Mouse (Mus musculus): ENCODE measurements around the gene Mcur1.

The Mcur1 gene

DNA sequence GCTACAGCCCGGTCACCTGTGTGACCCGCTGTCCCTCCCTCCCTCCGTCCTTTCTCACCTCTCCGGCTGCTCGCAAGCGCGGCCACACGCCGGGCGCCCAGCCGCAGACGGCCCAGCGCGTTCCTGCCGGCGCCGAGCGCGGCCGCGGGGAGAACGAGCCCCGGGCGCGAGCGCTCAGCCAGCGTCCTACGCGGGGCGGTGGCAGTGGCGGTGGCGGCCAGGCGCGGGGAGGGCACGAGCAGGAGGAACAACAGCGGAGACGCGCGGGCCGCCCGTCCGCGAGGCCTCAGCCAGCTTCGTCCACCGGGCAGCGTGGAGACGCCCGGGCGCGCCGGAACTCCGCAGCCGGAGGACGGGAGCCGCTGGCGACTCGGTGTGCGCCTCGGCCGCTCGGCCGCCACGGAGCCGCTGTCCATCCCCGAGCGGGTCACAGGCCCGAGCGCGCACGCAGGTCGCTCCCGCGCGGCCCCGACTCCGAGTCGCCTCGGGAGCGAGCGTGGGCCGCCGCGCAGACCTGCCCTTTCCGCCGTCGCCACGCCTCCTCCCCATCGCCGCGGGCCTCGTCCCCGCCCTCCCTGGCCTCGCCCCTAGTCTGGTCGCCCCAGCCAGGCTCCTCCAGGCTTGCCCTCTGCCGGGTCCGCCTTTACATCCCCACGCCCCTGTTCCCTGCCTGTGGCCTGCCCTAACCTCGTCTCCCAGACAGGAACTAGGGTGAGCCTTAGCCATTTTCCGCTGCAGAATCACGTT is at the start of gene Mcur1:
Gene Mcur1, minus strand, starts transcription at position 481 of the 747 bp plus-strand sequence.
- DNase-seq (ENCODE audit: low spot score): peak; percentile 95

DNA sequence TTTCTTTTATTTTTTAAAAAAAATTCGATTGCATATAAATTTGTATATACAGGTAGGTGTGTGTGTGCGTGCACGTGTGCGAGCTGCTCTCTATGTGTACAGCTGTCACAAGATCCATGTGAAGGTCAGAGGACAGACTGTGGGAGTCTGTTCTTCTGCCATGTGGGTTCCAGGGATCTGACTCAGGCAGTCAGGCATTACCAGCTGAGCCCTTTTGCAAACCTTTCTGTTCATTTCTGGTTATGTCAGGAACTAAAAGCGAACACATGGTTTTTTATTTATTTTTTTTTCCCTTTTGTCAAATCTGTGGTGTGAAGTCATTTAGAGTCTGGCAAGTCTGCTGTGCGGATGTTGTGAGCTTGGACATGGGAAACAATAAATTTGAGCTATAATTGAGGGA is 48.9 kb upstream of the Mcur1 start:
- DNase-seq (ENCODE audit: low spot score): no peak

DNA sequence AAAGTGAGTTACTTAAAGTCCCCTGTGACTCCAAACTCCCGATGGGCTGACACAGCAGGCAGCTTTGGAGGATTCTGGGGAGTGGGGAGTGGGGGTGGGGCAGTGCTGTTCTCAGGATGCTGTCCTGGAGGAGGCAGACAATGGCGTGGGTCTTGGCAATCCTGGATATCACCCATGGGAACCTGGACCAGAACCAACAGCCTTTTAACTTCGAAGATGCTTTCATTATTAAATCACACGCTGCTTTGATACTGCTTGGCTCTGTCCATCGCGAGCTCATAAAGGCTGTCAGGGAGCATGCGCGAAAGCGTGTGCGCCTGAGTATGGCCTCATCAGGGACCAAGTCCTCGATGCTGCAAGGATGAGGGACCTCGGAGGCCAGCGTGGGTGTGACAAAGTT is 43.1 kb upstream of the Mcur1 start:
- no peak for DNase-seq (ENCODE audit: low spot score)

DNA sequence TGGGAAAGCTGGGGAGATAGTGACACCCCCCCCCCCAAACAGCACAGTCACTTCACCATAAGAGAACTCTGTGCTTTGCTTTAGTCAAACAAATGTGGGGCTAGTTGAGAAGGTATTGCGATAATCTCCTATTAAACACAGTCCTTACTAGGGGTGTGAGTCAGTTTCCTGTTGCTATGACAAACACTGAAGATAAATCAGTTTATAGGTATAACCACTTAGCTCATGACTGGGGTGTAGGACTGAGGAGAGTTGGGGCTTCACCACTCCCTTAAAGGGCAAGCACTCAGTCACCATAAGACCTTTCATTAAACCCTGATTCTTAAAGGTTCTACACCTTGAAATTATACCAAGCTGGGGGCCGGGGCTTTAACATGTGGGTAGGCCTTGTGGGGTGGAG is 42.4 kb upstream of the Mcur1 start:
- DNase-seq (ENCODE audit: low spot score): no peak

DNA sequence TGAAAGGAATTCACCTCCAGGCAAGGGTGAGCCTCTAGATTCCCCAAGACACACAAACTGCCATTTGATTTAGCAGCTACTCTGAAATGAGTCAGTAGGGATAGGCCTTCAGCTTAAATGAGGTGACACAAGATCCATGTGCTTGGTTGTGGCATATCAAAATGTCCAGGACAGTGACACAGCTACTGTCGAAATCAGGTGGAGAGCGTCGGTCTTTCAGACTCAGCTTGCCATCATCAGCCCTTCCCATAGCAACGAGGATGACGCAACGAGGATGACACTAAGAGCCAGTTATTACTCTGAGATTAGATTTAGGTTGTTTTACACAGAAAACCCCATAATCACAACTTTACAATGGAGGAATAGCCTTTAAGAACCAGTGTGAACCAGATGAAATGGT is 41.0 kb upstream of the Mcur1 start:
- no peak for DNase-seq (ENCODE audit: low spot score)

DNA sequence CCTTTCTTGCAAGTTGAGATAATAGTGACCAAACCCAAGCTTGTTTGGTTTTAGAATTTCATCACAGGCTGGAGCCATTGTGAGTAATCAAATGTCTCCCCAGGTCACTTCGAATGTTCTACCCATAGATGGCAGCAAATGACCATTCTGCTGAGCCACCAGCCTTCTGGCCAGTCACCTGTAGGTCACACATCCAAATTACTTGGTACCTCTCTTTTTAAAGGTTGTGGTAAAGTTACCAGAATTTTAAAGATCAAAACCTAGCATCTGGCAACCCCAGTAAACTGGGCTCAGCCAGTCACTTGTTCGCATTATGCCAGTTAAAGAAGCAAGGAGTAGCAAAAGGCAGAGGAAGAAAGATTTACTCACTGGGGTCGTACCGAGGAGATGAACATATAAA is 35.9 kb upstream of the Mcur1 start:
- peak; percentile 46 for DNase-seq (ENCODE audit: low spot score)

DNA sequence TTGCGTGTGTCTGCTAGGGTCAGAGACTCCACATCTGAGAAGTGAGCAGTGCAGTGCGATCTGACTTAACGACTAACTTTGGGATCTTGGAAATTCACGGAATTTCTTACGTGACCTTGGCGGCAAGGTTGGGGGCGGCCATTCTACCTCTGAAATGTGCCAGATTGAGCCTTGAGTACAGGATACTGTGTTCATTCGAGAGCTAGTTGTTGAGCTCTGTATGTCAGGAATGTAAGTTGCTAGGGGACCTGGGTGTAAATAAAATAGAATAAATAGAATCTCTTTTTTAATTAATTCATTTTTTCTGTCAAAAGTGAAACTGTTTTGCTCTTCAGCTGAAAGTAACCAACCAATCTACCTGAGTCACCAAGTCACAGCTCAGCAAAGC is 32.7 kb upstream of the Mcur1 start:
- no peak for DNase-seq (ENCODE audit: low spot score)

DNA sequence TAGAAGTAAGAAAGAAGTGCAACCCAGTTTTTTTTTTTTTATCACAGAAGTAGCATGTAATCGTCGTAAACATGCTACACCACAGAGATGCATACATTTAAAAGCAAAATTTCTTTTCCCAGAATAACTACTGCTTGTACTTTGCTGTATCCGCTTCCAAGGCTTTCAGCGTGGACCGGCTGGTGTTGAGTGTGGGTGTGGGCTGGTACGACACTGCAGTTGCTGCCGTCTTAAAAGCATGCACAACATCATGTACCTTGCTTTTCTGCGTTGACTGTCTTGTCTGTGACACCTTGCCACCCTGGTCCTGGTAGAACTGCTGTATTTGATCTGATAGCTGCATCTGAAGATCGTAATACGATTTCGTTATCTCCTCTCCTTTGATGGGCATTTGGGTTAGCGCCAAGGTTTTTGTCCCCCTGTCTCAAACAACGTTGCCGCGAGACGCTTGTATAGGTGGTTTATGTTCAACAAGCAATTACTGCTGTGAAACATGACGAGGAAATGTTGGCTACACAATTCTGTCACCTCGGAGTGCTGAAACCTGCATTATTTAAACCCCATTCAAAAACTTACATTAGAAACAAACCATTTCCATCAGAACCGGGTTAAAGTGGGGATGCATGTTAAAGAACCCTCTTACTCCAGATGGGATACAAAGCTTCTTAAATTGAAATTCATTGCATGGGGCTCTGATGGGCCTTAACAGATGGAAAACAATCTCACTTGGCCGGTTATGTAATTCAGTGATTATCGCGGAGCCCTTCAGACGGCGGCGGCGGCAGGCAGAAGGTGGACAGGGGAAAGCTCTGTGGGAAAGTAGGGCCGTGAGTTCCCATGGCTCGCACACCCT is 32.1 kb upstream of the Mcur1 start:
- no peak for DNase-seq (ENCODE audit: low spot score)

DNA sequence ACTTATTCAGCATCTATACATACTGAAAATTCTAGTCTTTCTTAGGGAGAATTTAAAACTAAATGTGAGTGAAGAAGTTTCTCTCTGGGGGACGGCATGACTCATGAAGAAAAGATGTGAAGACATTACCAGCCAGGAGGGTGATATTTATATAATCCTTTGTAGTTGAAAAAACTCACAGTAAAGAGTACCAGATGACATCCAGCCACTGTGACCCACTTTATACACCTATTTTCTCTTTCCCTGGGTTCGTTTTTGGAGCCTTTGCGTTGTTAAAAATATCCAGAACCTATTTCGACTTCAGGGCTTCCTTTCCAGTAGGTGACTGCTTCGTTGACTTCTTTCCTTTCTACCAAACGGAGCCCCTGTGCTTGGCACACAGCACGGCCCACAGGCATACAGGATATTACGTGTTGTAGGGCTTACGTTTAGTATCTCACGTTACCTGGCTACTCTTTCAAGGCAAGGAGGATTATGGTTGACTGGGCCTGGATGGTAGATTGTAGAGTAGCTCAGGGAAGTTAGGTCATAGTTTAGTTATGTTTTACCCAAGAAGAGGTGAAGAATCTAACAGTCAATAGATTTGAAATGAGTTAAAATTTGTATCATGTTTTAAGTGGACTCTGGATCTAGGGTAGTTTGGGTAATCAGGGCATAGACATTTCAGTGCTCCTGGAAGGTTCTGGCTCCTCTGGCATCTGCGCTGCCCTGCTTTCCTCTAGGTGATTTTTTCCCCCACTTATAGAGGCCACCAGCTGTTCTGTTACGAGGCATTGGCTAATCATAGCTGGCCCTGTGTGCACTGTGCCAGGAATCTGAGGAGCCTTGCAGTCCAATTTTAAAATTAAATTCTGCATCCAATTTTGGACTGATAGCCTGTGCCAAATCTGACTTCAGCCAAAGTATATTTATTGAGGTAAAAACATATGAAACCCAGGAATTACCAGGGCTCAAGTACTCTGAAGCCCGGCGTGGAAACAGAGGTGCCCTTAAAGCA is 28.2 kb upstream of the Mcur1 start:
- no peak for DNase-seq (ENCODE audit: low spot score)

DNA sequence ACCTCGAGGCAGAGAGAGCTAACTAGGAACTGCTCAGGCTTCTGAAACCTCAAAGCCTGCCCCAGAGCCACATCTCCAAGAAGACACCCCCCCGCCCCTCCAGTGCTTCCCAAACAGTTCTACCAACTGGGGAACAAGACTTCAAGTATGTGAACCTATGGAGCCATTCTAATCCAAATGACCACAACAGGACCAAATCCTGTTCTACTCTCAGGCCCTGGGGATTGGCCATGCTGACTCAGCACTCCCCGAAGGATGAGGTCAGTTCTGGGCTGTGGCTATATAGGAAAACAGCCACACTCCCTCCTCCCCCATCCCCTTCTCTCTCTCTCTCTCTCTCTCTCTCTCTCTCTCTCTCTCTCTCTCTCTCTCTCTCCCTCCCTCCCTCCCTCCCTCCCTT is 27.0 kb upstream of the Mcur1 start:
- no peak for DNase-seq (ENCODE audit: low spot score)

DNA sequence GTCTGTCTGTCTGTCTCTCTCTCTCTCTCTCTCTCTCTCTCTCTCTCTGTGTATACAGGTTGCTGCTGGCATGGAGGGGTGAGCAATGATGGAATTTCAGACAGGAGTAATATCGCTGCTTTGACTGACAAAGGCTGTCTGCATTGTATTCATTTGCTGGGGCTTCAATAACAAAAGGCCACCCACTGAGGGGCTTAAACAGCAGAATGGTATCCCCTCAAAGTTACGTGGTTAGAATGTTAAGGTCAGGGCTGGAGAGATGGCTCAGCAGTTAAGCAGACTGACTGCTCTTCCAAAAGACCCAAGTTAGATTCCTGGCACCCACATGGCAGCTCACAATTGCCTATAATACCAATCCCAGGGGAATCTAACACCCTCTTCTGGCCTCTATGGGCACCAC is 25.3 kb upstream of the Mcur1 start:
- no peak for DNase-seq (ENCODE audit: low spot score)

DNA sequence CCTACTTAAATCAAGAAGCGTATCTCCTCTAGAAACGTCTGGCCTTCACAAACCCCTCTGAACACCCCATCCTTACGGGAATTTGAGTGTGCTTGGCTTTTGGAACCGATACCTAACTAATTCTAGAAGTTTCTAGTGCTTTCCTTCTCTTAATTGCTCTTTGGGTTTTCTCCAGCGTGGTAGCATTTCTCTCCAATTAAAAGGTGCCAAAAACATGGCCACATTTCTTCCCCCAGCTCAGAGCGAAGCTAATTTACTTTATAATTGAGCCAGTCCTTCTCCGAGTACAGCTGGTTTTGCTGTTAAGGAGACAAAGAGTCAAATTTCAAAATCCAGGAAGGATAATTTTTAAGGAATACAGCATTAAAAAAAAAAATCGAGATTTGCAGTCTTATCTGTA is 23.5 kb upstream of the Mcur1 start:
- no peak for DNase-seq (ENCODE audit: low spot score)

DNA sequence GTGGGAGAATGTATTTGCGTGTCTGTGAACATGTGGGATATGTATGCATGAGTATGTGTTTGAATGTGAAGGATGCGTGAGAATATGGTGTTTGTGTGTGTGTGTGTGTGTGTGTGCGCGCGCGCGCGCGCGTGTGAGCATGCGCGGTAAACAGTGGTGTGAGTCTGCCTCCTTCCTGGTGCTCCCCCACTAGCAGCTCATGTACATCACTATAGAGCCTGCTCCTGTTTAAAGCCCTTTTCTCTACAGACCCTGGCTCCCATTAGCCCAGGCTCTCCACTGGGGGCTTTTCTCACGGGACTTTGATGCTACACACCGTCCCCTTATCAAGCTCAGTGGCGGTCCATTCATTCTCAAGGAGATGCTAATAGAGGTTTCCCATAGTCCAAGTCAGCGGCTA is 23.0 kb upstream of the Mcur1 start:
- no peak for DNase-seq (ENCODE audit: low spot score)

DNA sequence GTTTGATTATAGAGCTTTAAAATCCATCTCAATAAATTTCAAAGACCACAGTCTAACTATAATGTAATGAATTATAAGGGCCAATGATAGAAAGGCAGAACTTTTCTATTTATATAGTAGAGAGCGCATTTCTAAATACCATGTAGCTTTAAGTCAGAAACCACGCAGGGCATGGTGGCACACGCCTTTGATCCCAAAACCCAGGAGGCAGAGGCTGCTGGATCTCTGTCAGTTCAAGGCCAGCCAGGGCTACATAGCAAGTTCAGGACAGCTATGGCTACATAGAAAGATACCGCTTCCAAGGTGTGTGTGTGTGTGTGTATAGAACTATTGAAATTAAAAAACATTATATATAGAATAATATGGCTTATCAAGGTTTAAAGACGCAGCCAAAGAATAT is 20.7 kb upstream of the Mcur1 start:
- DNase-seq (ENCODE audit: low spot score): no peak

DNA sequence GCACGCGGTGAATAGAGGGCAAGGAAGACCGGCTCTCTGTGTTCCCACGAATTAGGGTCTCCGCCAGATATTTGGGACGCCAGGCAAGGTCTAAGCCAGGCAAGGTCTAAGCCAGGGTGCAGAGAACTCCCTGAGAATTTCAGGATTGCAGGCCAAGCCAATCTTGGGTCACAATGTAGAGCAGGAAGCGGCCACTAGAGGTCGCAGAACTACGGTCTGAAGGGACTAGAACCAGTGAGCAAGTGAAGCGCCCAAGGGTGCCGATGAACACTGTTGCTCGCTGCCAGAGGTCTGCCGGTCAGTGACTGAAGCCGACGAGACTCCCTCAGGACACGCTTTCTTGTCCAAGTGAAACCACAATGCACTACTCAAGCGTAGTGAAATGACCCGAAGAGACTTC is 19.7 kb upstream of the Mcur1 start:
- DNase-seq (ENCODE audit: low spot score): peak; percentile 49

DNA sequence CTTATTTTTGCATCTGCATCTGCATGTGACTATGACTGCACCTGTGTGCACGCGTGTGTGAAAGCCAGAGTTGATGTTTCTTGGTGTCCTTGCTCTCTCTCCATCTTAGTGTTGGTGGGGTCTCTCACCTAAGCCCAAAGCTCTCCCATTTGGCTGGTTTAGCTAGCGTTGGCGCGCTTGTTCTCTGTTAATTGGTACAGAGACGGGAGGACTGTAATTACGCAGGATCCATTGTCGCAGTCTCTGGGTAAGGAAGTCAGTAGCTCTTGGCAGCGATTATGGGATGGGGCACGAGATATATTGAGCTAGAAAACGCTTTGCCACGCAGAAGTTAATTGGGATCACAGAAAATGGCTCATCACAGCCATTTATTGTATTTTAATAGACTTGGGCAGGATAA is 17.8 kb upstream of the Mcur1 start:
- no peak for DNase-seq (ENCODE audit: low spot score)

DNA sequence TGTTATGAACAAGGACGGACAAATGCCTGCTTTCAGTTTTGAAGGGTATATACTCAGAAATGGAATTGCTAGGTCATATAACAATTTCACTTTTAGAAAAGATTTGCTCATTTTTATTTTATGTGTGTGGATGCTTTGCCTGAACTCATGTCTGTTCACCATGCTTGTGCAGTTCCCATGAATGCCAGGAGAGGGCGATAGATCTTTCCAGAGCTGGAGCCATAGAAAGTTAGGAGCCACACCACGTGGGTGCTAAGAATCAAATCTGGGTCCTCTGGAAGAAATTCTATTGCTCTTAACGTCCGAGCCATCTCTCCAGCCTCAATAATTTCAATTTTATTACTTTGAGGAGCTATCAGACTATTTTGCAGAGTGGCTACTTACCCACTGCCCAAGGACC is 17.3 kb upstream of the Mcur1 start:
- DNase-seq (ENCODE audit: low spot score): no peak

DNA sequence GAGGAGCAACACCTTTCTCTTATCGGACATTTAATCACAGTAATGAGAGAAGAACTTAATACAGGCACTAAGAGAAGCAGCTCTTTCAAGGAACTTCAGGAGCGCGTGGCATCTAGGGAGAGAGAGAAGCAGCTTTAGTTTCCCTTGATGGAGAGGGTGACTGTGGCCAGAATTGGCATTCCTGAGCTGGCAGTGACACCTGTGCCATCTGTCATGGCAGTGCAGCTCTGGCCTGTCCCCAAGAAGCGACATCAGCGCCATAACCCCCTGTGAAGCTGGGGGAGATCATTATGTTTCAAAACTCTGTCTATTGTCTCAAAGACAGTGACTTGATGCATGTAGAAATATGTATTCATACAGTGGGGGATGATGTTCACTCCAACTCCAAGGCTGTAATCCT is 15.4 kb upstream of the Mcur1 start:
- DNase-seq (ENCODE audit: low spot score): no peak

DNA sequence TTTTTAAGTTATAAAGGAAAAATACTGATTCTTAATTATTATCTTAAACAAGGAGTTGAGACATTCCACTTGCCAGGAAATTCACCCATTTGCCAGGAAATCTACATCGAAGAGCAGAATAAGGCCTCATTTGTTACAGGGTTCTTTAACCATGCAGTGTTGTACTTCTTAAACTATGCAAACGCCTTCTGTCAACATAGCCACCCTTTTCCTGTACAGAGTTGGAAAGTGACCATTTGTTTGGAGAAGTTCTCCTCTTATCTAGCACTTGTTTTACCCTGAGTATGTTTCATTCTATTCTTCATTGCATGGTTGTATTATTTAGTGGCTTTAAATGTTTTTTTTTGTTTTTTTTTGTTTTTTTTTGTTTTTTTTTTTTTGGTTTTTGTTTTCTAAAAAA is 14.0 kb upstream of the Mcur1 start:
- no peak for DNase-seq (ENCODE audit: low spot score)

DNA sequence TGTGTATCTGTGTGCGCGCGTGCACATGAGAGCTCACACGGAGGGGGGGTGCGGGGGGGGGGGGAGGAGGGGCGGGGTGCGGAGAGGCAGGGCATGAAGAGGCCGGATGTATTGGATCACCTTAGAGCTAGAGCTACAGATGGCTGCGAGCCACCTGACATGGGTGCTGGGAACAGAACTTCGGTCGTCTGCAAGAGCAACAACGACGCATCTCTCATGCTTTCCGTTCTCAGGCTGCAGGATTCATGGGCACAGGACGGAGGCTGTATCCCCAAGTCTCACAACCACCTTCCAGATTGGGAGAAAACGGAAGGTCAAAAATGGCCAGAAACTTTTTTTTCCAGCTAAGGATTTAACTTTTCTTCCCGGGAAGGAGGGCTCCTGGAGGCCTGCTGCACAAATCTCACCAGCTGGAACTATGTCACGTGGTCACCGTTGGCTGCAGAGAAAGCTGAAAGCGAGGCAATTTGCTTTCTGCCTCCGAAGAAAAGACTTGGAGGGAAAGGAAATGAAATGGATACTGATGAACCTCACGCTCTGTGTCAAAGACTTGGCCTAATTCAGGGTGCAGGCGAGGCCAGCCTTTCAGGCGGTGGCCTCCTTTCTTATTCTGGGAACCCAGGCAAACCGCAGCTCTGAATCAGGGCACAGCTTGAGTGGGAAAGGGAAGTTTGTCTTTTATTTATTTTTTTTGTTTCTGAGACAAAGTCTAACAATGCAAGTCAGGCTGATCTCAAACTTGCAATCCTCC is 7.3 kb upstream of the Mcur1 start:
- no peak for DNase-seq (ENCODE audit: low spot score)

DNA sequence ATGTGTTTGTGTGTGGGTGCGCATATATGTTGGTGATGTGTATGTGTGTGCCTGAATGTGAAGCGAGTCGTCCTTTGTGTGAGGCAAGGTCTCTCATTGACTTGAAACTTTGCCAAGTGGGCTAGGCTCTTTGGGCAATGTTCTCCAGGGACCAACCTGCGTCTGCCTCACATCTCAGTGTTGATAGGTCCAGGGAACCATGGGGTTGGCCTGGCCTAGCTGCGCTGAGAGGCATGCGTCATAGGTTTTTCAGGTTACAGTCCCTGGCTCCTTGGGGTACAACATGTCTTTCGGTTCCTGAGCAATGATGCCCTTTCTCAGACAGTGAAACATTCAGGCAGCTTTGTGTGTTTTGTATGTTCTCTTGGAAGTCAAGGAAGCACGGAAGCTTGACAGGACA is 6.2 kb upstream of the Mcur1 start:
- DNase-seq (ENCODE audit: low spot score): no peak

DNA sequence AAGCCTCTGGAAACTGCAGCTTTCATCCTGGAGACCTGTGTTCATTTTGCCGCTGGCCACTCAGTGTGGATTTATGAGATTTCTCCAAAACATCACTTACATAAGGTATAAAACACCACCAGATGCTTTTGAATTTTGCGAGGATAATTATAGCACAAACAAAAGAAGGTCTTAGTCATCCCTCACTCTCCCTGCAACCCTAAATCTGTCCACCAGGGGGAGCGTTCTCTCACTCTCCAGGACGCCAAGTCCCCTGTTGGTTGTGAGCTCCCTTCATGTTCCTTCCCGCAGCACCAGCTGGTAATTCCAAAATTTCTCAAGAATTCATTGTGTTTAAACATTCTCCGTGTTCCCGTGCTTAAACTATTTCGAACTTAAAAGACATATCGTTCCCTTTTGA is 5.4 kb upstream of the Mcur1 start:
- peak; percentile 84 for DNase-seq (ENCODE audit: low spot score)
